Mouse (Mus musculus) heart, embryonic 16.5 days (tissue): ENCODE measurements around the gene Hspbap1. TPM values are rescaled to one million over a fixed set of nuclear protein-coding genes. Genes with fewer than 3 reads are reported as not detected.

Experiments used
- ATAC-seq: fragments of 200-750 bp; cut with Nextera tagmentation; replicated peaks from 2 replicates; pipeline ENCODE4 v1.8.0; 2017; ENCODE audit warnings: moderate number of reproducible peaks; ENCODE audit not compliant: insufficient read depth, low FRiP score; ENCODE audit errors: extremely low read depth
- H3K27ac ChIP-seq: fragments of 300-500 bp; sonication (generic); 2 replicates; pipeline ENCODE4 v1.5.1; 2014; ENCODE audit warnings: mild to moderate bottlenecking, low read length, control low read depth, moderate library complexity
- H3K27me3 ChIP-seq: fragments of 300-500 bp; sonication (generic); 2 replicates; pipeline ENCODE4 v1.6.1; 2014; ENCODE audit warnings: low read length, mixed read lengths; ENCODE audit not compliant: control insufficient read depth, insufficient read depth
- H3K36me3 ChIP-seq: fragments of 300-500 bp; sonication (generic); 2 replicates; pipeline ENCODE4 v1.6.1; 2014; ENCODE audit not compliant: control insufficient read depth, insufficient read depth
- H3K4me1 ChIP-seq: fragments of 300-500 bp; sonication (generic); 2 replicates; pipeline ENCODE4 v1.6.1; 2014; ENCODE audit warnings: low read length, mixed read lengths; ENCODE audit not compliant: control insufficient read depth, insufficient read depth
- H3K4me2 ChIP-seq: fragments of 300-500 bp; sonication (generic); 2 replicates; pipeline ENCODE4 v1.6.1; 2014; ENCODE audit warnings: low read depth, mild to moderate bottlenecking, control low read depth, low read length
- H3K4me3 ChIP-seq: fragments of 300-500 bp; sonication (generic); 2 replicates; pipeline ENCODE4 v1.5.1; 2014; ENCODE audit warnings: mild to moderate bottlenecking, control low read depth, low read length
- H3K9ac ChIP-seq: fragments of 300-500 bp; sonication (generic); 2 replicates; pipeline ENCODE4 v1.6.1; 2014; ENCODE audit warnings: low read length, control low read depth
- H3K9me3 ChIP-seq: fragments of 300-500 bp; sonication (generic); replicated peaks from 2 replicates; pipeline ENCODE4 v1.6.1; 2016; ENCODE audit warnings: low read length; ENCODE audit not compliant: control insufficient read depth
- WGBS: fragments of 180-500 bp; shearing (Covaris S2); extraction: QIAGEN DNeasy Blood & Tissue Kit; methylation state at CpG from one replicate; pipeline ENCODE4 v1.1.7; 2014; 5-methylcytosine and 5-hydroxymethylcytosine counted together
- polyA plus RNA-seq: library from polyadenylated mRNA; unstranded; fragments of >200 nt; fragmentation: Nextera tagmentation; extraction: Ambion mirVana; gene quantifications from 2 replicates; pipeline ENCODE4 v1.2.1, GENCODE M21; 2015

Hspbap1 gene
- polyA plus RNA-seq, 1 experiment from 2014 or later: 9.4 TPM

DNA sequence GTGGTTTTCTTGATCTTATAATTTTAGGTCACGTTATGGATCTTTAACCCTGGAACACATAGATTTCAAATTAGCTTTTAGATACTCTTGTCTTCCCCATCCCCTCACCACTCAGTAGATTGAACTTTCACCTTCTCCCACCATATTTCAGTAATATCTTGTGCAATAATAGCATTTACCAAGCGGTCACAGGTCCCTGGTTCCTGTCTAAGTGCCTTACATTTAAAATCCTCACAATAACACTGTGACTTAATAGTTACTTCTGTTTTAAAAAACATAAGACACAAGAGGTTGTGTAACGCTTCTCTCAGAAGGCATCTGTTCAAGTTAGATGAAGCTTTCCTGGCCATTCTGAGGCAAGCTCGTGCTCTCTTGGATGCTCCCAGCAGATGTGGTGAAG is 33.5 kb downstream of the Hspbap1 start:
- WGBS: 92% methylated on average over 4 of the region's 4 CpGs
- H3K9me3 ChIP-seq: peaks cover 4% of the 10 kb centered on the region
- H3K9ac ChIP-seq: no peak overlapping the region
- H3K4me1 ChIP-seq: peaks cover 4% of the 10 kb centered on the region; the same call in 1 of the 2 replicates
- H3K4me2 ChIP-seq: no peak overlapping the region
- H3K36me3 ChIP-seq: peaks cover 8% of the 10 kb centered on the region
- no peak overlapping the region for H3K4me3 ChIP-seq
- no peak overlapping the region for H3K27ac ChIP-seq
- H3K27me3 ChIP-seq: no peaks in the 10 kb centered on the region
- ATAC-seq: no peak

DNA sequence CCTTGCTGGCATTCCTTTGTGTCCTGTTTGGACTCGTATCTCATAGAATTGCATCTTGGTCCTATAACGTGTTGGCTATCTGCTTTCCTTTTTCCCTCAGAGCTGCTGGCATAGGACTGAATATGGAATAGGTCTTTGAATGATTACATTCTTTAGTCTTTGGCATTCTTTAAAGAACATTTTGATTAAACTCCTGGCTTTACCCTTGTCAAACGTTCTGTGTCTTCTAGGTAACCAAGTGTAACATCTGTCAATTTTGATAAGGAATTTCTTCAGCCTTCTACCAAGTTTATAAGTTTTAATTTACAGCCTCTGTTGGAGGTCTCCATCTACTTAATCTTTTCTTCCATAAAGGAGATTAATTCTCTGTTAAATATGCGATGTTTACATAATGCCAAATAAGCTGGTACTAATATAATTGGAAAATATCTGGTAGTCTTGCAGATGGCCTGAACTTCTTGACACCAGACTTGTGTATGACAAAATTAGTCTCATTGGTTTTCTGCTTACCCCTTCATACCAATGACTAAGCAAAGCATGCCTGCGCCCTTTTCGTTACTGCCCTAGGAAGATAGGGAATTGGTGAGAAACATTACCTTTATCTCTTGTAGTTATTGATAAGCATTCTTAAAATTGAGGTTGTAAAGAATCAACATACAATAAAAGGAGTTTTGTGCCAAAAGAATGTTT is 36.9 kb downstream of the Hspbap1 start:
- no peaks in the 10 kb centered on the region for H3K27me3 ChIP-seq
- H3K4me3 ChIP-seq: no peak overlapping the region
- no peak overlapping the region for H3K27ac ChIP-seq
- WGBS: 64% methylated on average over 6 of the region's 6 CpGs
- peaks cover 4% of the 10 kb centered on the region; the same call in 1 of the 2 replicates for H3K4me1 ChIP-seq
- ATAC-seq: no peak
- no peaks in the 10 kb centered on the region for H3K36me3 ChIP-seq
- H3K9ac ChIP-seq: no peak overlapping the region
- H3K4me2 ChIP-seq: no peak overlapping the region
- H3K9me3 ChIP-seq: no peaks in the 10 kb centered on the region

DNA sequence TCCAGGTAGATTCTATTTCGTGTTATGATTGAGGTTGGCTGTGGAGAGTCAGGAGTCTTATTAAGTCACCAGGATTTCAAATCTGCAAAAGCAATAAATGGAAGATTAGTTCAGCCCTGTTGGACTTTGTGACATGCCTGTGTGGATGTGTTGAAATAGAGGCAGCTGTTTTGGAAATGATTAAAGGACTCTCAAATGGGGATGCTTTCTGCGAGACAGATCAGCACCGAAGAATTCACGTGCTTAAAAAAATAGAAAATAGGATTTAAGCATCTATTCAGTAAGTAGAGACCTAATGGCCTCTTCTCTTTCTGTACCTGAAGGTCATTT is 37.5 kb downstream of the Hspbap1 start:
- H3K4me1 ChIP-seq: peaks cover 4% of the 10 kb centered on the region; the same call in 1 of the 2 replicates
- no peak overlapping the region for H3K9ac ChIP-seq
- no peak for ATAC-seq
- no peaks in the 10 kb centered on the region for H3K36me3 ChIP-seq
- WGBS: 83% methylated on average over 4 of the region's 4 CpGs
- no peak overlapping the region for H3K4me2 ChIP-seq
- H3K27me3 ChIP-seq: no peaks in the 10 kb centered on the region
- no peak overlapping the region for H3K27ac ChIP-seq
- H3K9me3 ChIP-seq: no peaks in the 10 kb centered on the region
- no peak overlapping the region for H3K4me3 ChIP-seq

DNA sequence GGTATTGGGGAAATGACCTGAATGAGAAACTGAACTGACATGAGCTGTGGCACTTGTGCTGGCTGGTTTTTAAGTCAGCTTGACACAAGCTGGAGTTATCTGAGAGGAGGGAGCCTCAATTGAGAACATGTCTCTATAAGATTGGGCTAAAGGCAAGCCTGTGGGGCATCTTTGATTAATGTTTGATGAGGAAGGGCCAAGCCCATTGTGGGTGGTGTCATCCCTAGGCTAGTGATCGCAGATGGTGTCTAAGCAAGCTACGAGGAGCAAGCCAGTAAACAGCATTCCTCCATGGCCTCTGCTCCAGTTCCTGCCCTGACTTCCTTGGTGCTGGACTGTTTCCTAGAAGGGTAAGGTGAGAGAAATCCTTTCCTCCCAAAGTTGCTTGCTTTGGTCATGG is 38.7 kb downstream of the Hspbap1 start:
- Histone ChIP-seq H3K4me1 (peaks cover 4% of the 10 kb centered on the region; the same call in 1 of the 2 replicates), H3K27me3 (no peaks in the 10 kb centered on the region), H3K9me3 (no peaks in the 10 kb centered on the region), H3K4me2 (no peak overlapping the region), H3K36me3 (no peaks in the 10 kb centered on the region), H3K4me3 (no peak overlapping the region), H3K9ac (no peak overlapping the region), H3K27ac (no peak overlapping the region)
- no peak for ATAC-seq
- WGBS: 95% methylated on average over 2 of the region's 2 CpGs

DNA sequence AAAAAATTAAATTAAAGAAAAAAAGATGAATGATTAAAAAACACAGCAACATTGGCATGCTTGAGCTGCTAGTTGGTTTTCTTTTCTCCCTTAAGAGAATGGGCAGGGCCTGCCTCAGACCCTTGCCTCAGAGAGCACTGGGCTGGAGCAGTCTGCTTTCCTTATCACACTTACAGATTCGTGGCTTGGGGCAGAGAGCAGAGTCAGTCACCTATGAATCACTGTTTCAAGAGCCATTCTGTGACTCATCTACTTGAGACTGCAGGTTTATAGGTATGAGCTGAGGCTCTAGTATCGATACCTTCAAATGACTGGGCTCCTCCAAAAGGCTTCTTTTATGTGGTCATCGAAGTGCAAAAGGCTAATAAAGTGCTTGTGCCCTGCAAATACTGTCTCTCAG is 42.9 kb downstream of the Hspbap1 start:
- Histone ChIP-seq H3K27me3 (no peaks in the 10 kb centered on the region), H3K4me3 (no peak overlapping the region), H3K4me1 (no peaks in the 10 kb centered on the region), H3K36me3 (no peaks in the 10 kb centered on the region), H3K9ac (no peak overlapping the region), H3K9me3 (no peaks in the 10 kb centered on the region), H3K4me2 (no peak overlapping the region), H3K27ac (no peak overlapping the region)
- ATAC-seq: no peak
- 55% methylated on average over 3 of the region's 3 CpGs for WGBS

DNA sequence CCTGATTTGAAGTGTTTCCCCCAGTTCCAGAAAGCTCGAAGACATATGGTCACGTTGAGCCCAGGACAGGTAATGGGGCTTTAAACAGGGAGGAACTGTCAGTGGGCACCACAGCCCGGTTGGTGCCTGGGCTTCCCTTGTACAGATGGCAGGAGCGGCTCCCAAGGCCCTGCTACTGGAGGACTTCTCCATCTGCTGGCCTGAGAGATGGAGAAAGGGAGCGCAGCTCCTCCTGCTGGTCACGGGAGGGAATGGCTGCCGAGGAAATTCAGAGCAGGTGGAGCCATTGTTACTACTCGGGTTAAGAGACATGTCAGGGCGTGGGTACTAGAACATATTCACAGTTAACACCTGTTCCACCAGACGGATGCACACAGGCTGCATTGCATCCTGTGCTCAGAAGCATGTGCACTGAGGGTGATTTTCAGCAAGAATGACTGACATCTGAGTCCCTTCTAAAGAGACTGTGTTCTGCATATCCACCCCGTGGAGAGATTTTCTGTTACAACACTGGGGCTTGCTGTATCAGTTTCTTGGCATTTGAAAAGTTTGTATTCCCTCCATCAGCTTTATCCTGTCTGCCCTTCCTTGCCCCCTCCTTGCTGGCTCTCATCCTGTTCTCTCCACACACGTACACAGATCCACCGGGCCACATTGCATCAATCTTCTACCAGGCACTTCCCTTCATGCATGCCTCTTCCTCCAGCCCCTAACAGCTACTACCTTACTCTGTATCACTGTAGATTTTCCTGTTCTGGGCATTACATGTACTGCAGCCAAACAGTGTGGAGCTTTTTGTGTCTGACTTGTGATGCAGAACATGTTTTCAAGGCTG is 47.3 kb downstream of the Hspbap1 start:
- Histone ChIP-seq H3K27me3 (no peaks in the 10 kb centered on the region), H3K4me3 (no peak overlapping the region), H3K9me3 (no peaks in the 10 kb centered on the region), H3K27ac (no peak overlapping the region), H3K4me2 (no peak overlapping the region), H3K4me1 (no peaks in the 10 kb centered on the region), H3K9ac (no peak overlapping the region), H3K36me3 (no peaks in the 10 kb centered on the region)
- WGBS: 34% methylated on average over 13 of the region's 13 CpGs
- peak; percentile 58 for ATAC-seq

DNA sequence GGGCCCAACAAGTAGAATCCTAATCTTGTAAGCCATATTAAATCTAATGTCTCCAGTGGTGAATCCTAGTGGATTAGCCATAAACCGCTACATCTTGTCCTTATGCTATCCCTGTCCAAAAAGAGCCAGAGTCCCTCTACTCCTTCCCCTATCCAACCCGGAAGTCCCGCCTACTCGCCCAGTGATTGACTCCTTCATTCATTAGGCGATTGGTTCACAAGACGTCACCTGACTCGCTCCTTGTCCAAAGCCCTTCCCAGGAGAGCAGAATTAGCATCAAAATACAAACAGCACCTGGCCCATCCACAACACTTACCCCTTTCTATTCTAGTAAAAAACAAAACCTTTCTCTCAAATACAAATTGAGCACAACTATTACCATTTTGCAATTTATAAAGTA is 59.8 kb downstream of the Hspbap1 start:
- ATAC-seq: no peak
- Histone ChIP-seq H3K9ac (no peak overlapping the region), H3K4me3 (no peak overlapping the region), H3K27ac (no peak overlapping the region), H3K4me2 (no peak overlapping the region), H3K4me1 (no peaks in the 10 kb centered on the region), H3K36me3 (peaks cover 5% of the 10 kb centered on the region; the same call in 1 of the 2 replicates), H3K9me3 (no peaks in the 10 kb centered on the region; the same call in 1 of the 2 replicates), H3K27me3 (no peaks in the 10 kb centered on the region)
- 34% methylated on average over 7 of the region's 7 CpGs for WGBS

DNA sequence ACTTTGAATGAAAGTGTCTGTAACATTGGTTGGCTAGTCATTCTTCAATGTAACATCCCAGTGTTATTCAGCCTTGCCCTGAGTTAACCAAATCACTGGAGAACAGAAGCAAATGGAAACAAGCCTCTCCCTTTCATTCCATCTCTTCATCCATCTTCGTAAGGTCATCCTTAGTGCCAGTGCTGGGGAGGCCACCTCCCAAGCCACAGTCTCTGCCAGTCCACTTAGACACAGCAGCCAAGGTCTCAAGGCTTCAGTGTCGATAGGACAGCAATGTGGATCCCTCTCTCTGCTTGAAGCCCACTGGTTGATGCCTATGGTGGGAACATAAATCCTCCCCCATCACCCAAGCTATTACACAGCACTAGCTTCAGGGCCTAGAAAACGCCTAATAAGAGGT is 62.8 kb downstream of the Hspbap1 start:
- H3K9me3 ChIP-seq: peaks cover 4% of the 10 kb centered on the region
- no peak overlapping the region for H3K4me3 ChIP-seq
- no peak overlapping the region for H3K4me2 ChIP-seq
- no peaks in the 10 kb centered on the region for H3K27me3 ChIP-seq
- no peak overlapping the region for H3K27ac ChIP-seq
- H3K9ac ChIP-seq: no peak overlapping the region
- ATAC-seq: no peak
- 82% methylated on average over 3 of the region's 3 CpGs for WGBS
- peaks cover 1% of the 10 kb centered on the region; the same call in 1 of the 2 replicates for H3K36me3 ChIP-seq
- no peaks in the 10 kb centered on the region for H3K4me1 ChIP-seq

DNA sequence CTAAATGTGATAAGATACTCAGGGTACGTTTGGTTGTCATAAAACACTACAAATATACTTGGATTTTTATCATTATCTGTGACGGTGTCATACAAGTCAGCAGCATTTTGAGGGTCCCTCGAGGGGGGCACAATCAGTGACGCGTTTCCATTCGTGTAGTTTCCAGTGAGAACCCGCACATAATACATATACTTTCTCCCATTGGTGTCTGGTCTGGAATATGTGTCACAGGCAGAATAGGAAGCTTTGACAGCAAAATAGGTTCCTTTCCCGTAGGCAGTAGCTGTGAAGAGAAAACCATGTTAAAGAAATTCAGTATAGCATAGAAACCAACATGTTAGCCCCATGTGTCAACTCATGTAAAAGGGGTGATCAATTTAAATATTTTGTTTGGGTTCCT is 64.5 kb downstream of the Hspbap1 start:
- ATAC-seq: no peak
- WGBS: 80% methylated on average over 8 of the region's 8 CpGs

More for the DNA sequence above, 64.5 kb downstream of the Hspbap1 start:
- Histone ChIP-seq H3K36me3 (no peaks in the 10 kb centered on the region), H3K4me1 (no peaks in the 10 kb centered on the region), H3K9ac (no peak overlapping the region), H3K9me3 (peaks cover 4% of the 10 kb centered on the region), H3K4me3 (no peak overlapping the region), H3K27me3 (no peaks in the 10 kb centered on the region), H3K27ac (no peak overlapping the region), H3K4me2 (no peak overlapping the region)
